Mouse (Mus musculus) layer of hippocampus, adult 2 months (tissue): ENCODE measurements around the gene Gclc. TPM values are rescaled to one million over a fixed set of nuclear protein-coding genes. Genes with fewer than 3 reads are reported as not detected.

ENCODE experiments used
- DNase-seq, 2 experiments: peaks; one replicate each; pipeline ENCODE4 v3.0.0; 2022; ENCODE audit warnings: low spot score in 2 of 2
- H3K27ac ChIP-seq: fragments of 200-600 bp; 2 replicates; pipeline ENCODE4 v1.8.1; 2022
- H3K4me3 ChIP-seq: fragments of 200-600 bp; 2 replicates; pipeline ENCODE4 v1.8.1; 2022; ENCODE audit warnings: mild to moderate bottlenecking
- CTCF ChIP-seq: fragments of 200-600 bp; conservative IDR thresholded peaks from 2 replicates; pipeline ENCODE4 v1.8.1; 2022; ENCODE audit warnings: antibody characterized with exemption, mild to moderate bottlenecking, moderate library complexity
- total RNA-seq, 2 experiments: library from RNA; stranded (reverse); gene quantifications; 2 replicates each; pipeline ENCODE4 v1.2.3; 2021

Gclc gene
- total RNA-seq, 2 experiments from 2014 or later = 45.3 to 46.2 TPM

DNA sequence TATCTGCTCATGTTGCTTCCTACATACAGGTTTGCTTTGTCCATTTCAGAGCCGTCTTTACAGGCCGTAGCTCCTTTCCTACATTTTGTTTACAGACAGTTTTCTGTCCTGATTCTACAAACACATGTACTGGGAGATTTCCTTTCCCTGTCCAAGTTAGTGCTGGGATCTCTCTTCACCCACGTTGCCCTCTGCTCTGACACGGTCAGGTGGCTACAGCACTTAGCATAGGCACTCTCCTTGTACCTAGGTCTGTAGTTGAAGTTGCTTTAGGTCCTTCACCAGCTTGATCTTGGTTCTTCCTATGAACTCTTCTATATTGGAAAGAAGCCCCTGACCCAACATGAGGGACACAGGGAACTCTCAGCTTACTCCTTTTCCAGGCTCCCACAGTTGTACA lies 25.4 kb downstream of the Gclc start:
- DNase-seq = no peak
- TF ChIP-seq CTCF = no peak
- Histone ChIP-seq H3K27ac (no peak overlapping the region), H3K4me3 (no peak overlapping the region)

DNA sequence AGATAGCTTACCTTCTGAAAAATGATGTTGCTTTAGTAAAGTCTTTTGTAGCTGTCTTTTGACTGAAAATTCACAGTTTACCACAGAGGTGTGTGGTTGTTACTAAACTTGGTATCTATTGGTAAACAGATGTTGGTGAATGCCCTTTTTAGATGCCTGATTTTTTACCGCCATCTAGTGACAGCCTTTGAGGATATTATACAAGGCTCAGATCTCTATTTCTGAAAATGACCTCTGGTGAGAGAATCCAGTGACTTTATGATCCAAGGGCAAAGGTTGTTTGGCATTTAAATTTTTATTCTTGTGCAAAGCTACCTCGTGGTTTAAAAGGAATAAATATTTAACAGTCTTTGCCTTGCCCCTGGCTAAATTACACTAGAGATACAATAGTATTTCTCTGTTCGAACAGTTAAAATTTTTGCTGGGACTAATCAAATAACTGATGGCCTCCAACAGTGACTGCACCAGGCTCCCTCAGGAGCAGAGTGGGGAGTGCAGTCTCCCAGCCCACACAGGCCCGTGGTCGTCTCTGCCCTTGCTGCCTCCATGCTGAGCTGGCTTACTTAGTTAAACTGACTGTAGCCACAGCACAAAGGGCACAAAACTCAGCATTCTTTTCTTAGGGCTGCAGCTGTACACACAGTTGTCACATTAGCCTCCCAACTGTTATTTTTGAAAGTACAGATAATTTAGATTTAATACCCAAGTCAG lies 27.3 kb downstream of the Gclc start:
- peak; percentile 83 for TF ChIP-seq CTCF
- Histone ChIP-seq H3K27ac (no peak overlapping the region), H3K4me3 (no peak overlapping the region)
- DNase-seq = peak in 1 of 2 experiments; percentile 26

DNA sequence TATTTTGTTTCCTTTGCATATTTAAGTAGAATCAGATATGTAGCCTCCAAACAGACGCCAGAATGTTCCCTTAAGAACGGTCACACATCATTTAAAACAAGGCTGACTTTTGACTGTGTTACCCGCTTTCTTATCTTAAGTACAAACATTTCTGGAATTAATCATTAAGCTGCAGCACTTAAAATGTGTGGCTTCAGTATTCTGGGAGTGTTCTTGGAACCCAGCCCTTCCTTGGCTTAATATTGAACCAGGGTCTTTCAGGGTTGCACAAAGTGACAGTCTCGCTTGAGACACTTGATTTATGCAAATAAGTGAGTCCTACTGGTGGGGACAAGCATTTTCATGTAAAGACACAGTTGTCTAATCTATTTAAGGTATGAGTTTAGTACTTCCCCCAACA lies 27.9 kb downstream of the Gclc start:
- Histone ChIP-seq H3K4me3 (no peak overlapping the region), H3K27ac (no peak overlapping the region)
- TF ChIP-seq CTCF = no peak
- DNase-seq = no peak

DNA sequence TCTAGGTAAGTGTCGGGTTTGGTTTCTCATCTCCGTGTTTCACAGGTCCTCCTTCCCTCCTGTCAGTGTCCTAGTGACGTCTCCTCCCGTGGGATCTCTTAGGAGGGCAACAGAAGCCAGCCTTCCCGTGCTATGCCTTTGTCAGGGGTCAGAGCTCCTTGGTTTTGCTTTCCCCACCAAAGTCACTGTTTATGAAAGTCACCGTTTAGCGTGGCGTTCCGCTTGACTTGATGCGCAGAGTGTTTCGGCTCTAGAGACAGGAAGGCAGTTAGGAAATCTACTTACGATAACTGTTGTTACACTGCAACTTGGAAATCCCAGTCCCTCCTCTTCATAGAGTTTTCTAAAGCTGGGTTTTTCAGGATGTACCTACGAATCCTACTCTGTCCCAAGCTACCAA lies 28.7 kb downstream of the Gclc start:
- no peak overlapping the region for H3K27ac ChIP-seq
- no peak for TF ChIP-seq CTCF
- no peak overlapping the region for H3K4me3 ChIP-seq
- no peak for DNase-seq

DNA sequence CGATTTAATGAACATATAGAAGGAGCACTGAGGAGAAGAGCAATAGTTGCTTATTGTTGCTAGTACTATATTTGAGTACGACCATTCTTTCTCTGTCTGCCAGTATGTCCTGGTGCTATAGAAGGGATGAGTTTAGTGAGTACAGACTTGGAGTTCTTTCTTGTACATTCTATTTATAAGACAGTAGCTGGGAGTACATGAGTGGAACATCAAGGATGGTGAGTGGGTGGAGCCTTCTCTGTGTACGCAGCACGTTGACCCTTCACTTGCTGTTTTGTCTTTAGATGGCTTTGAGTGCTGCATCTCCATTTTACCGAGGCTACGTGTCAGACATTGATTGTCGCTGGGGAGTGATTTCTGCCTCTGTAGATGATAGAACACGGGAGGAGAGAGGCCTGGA lies 31.1 kb downstream of the Gclc start:
- no peak for TF ChIP-seq CTCF
- Histone ChIP-seq H3K4me3 (no peak overlapping the region), H3K27ac (no peak overlapping the region)
- no peak for DNase-seq

DNA sequence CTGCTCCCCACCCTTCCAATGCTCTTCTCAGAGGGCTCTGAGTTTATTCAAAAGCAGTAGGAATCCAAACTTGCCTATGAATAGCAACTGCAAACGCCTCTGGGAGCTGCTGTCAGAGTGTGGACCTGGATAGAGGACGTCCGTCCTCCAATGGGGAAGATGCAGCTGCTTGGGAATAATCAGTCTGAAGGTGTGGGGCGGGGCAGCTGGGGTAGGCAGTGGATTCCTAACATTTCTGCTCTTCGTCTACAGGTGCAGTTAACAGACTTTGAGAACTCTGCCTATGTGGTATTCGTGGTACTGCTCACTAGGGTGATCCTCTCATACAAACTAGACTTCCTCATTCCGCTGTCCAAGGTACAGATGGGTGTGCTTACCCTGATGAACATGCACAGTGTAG lies 33.6 kb downstream of the Gclc start:
- Histone ChIP-seq H3K4me3 (no peak overlapping the region), H3K27ac (no peak overlapping the region)
- no peak for DNase-seq
- TF ChIP-seq CTCF = no peak

DNA sequence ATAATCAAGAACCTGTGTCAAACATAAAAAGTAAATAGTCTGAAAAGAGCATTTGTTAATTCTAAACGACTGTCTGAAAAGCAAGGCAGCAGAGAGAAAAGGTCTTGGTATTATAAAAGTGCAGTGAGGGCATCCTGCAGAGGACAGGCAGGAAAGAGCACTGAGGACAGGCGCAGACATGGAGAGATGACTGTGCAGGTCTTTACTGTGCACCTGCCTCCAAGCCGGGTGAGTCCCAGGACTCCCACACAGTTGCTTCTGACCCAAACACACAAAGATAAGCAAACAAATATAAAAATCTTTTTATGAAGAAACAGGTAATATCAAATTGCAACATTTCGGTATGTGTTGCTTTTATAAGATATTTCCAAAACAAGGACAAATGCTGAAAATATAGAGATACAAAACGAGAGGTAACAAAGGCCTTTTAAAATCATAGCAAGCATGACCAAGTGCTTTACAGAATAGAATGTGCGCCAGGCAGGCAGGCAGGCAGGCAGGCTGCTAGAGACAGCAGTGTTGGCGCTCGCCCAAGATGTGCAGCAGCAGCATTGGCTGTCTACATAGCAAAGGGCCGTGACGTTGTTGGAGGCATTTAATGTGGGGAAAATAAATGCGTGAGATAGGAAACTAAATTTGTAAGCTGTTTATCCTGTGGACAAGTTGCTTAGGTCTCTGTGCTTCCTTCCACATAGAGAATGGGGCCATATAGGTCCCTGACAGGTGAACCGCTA lies 35.4 kb downstream of the Gclc start:
- DNase-seq = peak; percentile 62 to 69
- H3K4me3 ChIP-seq = no peak overlapping the region
- H3K27ac ChIP-seq = peak overlapping the region; percentile 47; the same call in 1 of the 2 replicates
- no peak for TF ChIP-seq CTCF

DNA sequence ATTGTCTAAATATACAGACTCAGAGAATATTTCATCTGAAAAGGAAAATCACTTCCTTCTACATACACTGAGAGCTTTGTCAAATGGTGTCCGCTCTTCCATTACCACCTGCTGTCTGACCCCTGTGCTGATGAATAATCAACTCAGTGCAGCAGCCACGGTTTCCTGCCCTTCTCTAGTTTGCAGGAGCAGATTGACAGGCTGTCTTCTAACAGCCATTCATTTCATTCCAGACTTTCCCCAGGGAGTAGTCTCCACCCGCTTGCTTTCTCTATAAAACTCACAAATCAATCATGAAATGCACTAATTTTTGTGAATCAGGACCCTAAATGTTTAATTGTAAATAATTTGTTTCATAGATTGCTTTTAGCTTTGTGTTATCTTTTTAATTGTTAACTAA lies 39.5 kb downstream of the Gclc start:
- TF ChIP-seq CTCF = no peak
- H3K27ac ChIP-seq = no peak overlapping the region

DNA sequence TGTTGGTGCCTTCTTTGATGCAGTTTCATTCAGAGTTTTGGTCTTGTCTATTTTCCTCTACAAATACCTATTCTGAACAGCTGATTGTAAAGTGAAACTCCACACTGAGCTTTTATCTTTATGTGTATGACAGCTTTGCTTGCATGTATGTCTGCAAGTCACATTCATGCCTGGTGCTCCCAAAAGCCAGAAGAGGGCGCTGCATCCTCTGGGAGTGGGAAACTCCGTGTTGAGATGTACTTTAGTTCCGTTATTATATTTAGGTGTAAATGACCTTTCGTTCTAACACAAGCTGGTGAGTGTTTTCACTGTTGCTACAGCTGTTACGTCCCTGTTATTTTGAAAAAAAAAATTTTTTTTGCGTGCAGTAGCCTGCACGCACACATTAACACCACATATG lies 48.1 kb downstream of the Gclc start:
- H3K4me3 ChIP-seq = no peak overlapping the region
- no peak overlapping the region for H3K27ac ChIP-seq
- peak in 1 of 2 experiments; percentile 39 for DNase-seq
- peak; percentile 83 for TF ChIP-seq CTCF

More for the DNA sequence above, 39.5 kb downstream of the Gclc start:
- DNase-seq = no peak
- H3K4me3 ChIP-seq = no peak overlapping the region

DNA sequence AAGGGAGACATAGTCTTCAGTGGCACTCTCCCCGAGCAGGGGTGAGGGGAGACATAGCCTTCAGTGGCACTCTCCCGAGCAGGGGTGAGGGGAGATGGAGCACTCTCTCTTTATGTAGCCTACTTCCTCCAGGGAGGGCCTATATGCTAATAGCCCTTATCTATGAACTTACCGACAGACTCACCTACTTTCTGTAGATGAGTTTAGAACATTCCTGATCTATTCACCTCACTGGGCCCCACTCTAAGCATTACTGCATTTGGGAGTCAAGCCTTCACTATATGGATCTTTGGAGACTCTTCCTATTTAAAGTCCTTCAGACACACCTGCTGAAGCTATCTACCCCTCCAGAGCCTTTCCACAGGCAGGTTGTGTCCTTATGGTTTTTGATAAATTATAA lies 52.1 kb downstream of the Gclc start:
- DNase-seq = no peak
- H3K4me3 ChIP-seq = peak overlapping the region; percentile 49

DNA sequence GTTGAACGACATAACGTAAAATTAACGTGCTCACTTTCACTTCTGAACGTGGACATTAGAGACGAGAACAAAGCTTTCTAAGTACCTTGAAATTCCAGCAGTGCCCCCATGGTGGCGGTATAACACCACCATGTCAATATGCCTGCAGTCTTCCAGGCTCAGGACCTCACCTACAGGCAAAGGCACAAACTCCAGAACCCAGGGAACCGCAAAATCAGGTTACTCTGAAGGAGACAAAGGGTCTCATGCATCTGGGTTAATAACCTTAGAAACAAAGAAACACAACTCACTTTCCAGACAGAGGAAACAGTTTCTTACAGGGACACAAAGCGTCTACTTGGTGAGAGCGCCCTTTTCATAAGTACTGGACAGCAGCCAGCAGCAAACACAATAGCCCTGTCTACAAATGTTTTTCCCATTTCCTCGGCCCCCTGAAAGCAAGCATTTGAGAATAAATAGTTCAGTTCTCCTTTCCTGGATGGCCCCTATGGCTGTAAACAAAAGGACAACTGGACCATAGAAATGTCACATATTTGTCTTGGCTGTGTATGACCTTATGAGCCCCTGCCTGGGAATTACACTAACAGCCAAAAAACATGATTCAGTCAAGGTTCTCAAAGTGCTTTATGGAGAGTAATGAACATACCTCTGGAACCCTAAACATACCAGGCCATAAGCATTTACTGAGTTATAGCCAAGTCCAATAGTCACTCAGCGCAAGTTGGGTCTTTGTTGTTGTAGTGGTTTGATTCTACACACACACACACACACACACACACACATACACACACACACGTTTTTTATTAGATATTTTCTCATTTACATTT lies 52.7 kb downstream of the Gclc start:
- H3K4me3 ChIP-seq = peak overlapping the region; percentile 49
- peak; percentile 76 to 87 for DNase-seq
- H3K27ac ChIP-seq = peak overlapping the region; percentile 77
- TF ChIP-seq CTCF = peak; percentile 97

More for the DNA sequence above, 52.1 kb downstream of the Gclc start:
- H3K27ac ChIP-seq = peak overlapping the region; percentile 77
- no peak for TF ChIP-seq CTCF

DNA sequence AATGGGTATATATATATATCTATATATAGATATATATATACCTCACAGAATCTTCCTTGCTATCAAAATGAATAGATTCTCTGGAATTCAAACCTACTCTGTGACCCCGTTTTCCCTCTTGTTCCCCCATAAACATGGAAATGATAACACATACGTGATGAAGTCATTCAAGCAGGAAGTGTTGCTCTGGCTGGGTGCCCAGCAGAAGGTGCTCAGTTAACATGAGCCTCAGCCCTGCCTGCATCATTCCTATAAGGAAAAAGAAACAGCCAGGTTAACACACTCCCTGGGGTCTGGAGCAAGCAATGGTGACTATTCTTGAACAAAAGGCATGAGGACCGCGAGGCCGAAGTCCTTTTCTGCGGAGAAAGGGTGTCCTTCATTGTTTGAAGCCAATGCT lies 54.1 kb downstream of the Gclc start:
- TF ChIP-seq CTCF = no peak
- Histone ChIP-seq H3K27ac (no peak overlapping the region), H3K4me3 (no peak overlapping the region)
- DNase-seq = no peak

DNA sequence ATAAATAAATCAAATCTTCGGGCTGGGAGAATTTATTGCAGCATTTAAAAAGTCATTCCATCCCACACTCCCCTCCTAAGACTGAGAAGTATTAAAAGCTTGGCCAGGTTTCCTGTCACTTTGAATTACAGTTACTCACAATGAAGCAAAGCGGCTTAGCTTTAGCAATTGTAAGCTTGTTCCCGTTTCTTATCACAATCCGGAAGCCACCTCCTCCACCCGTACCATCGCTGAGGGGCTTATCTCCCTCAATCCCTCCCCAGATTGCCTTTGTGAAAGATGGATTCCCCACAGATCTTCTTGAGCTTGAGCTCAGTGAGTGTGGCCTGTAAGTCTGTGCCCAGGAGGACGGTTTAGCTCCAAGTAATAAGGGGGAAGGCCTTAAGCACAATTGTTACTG lies 64.5 kb downstream of the Gclc start:
- Histone ChIP-seq H3K4me3 (no peak overlapping the region), H3K27ac (no peak overlapping the region)
- DNase-seq = no peak
- no peak for TF ChIP-seq CTCF
